Mouse (Mus musculus) neutrophil, adult 5-6 weeks (primary cell): ENCODE results near the gene Tssc4. TPM values are rescaled to one million over a fixed set of nuclear protein-coding genes. Genes with fewer than 3 reads are reported as not detected.

Experiments
- ATAC-seq: fragments of 151-379, 151-347 bp; 2 replicates; pipeline ENCODE4 v1.8.0; 2017; ENCODE audit warnings: mild to moderate bottlenecking, moderate TSS enrichment; ENCODE audit not compliant: insufficient number of reproducible peaks, poor library complexity, low FRiP score, severe bottlenecking; ENCODE audit errors: extremely low read depth
- total RNA-seq: library from RNA; stranded (forward); fragments of 200-1000 nt; gene quantifications from 2 replicates; pipeline ENCODE4 v1.2.3, GENCODE M21; 2017

The Tssc4 gene
- total RNA-seq, 1 experiment from 2014 or later = 11.9 TPM

DNA sequence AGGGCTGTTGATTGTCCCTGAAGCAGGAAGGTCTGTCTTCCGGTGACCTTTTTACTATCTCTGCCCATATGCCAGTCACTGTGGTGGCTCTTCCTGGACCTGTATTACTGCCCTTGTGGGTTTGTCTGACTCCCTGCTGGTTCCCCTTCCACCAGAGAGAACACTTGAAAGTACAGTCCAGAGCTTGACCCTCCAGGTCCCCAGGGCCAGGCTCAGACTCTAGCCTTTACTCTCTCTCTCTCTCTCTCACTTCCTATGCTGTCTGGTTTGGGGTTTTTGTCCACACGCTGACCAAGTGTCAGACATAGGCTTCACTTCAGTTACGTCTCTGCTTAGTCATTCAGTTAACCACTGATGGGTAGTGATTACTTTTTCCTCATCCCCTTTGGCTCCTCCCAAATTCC is 26.1 kb upstream of the Tssc4 start:
- ATAC-seq = no peak

DNA sequence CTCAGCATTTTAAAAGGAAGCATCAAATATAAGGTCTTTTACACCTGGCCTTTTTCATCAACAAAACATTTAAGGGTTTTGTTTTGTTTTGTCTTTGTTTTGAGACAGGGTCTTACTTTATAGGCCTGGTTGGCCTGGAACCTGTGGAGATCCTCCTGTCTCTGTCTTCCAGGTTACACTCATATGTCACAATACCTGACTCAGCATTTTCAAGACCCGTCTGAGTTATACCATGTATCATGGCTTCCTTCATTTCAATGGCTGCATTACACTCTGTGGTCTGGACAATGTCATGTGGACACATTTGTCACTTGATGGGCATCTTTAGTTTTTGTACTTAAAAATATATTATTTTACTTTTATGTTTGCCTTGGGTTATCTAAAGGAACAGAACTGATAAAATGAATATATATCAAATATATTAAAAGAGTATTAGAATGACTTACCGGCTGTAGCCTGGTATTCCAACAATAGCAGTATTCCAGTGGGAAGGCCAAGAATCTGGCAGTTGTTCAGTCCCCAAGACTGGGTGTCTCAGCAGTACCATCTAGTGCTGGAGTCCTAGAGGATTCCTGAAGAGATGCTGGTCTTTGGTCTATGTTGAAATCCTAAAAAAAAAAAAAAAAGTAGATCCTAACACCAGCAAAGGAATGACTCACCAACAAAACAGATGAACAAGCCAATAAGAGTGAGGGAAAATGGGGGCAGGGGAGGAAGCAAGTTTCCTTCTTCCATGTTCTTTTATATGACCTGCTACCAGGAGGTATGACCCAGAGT is 24.8 kb upstream of the Tssc4 start:
- no peak for ATAC-seq

DNA sequence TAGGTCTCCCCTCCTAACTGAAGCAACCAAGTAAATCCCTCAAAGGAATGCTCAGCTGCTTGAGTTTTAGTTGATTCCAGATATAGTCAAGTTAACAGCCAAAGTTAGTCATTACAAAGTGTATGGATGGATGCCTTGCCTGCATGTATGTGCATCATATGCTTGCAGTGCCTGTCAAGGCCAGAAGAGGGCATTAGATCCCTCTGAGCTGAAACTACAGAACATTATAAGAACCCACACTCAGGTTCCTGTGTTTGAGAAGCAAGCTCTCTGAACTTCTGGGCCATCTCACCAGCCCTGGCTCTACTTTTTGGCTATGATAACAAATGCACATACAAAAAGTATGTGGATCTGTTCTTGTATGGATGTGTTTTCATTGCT is 24.2 kb upstream of the Tssc4 start:
- no peak for ATAC-seq

DNA sequence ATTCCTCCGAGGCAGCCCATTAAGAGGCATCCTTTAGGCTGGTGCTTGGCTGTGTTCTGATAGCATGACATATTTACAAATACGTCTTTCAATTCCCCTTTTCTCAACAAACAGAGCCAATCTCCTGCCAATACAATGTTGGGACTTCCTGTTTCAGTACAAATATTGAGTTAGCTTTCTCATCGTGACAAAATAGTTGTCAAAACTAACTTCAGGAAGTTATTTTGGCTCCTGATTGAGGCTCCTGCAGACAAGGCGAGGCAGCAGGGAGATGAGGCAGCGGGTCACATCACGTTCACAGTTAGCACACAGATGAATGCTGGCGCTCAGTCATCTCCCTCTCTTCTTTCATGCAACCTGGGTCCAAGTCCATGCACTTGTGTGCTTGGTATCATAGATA is 22.7 kb upstream of the Tssc4 start:
- peak; percentile 78 for ATAC-seq

DNA sequence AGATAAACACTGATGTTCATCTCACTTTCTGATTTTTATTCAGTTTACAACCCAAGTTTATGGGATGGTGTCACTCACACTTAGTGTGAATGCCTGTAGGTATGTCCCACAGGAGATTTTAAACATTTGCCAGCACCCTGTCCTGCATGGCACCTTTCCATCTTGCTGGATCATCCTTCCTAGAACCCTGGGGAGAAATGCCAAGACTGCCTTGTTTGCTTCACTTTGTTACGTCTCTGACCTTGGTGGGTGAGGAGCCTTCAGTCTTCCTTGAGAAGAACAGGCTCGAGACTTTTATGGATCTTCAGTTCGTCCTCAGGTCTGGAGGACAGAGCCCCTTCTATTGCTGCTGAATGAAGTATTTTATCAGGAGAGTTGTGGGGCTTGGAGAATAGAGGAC is 19.7 kb upstream of the Tssc4 start:
- ATAC-seq = no peak

DNA sequence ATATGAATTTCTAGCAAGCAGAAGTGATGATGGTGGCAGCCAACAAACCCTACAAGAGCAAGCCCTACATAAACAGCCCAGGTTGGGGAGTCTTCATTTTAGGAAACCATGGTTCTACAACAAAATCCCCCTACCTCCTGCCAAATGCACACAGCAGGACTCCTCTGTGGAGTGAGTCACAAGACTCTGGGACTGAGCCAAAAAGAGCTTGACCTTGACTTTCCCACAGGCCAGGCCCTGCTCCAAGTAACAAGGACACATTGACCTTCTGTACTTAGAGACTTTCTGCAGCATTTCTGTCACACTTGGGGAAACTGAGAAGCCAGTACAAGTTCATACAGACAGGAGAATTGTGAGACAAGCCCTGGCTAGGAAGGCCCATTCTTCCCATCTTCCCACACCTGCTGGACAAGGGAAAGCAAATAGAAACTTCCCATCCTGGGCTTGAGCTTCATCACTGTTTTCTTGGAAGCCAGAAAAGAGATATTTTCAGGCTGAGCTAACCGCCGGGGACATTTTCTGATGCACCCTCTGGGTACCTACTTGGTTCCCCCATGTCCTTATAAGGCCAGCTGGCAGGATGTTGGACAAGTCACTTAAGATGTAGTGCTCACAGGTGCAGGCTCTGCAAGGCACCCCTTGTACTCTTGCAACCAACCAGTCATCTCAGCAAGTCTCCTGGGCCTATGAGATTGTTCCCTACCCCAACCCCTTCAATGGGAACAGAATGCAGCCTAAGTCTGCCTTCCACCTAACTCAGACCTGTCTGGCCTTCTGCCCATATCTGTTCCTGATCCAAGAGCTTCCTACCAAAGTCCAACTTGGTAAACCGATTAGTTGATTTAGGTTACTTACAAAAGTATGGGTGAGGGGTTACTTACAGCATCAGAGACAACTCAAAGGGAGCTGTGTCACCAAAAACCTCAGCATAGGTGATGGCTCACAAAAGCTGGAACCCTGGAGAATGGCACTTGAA is 18.9 kb upstream of the Tssc4 start:
- ATAC-seq = no peak

DNA sequence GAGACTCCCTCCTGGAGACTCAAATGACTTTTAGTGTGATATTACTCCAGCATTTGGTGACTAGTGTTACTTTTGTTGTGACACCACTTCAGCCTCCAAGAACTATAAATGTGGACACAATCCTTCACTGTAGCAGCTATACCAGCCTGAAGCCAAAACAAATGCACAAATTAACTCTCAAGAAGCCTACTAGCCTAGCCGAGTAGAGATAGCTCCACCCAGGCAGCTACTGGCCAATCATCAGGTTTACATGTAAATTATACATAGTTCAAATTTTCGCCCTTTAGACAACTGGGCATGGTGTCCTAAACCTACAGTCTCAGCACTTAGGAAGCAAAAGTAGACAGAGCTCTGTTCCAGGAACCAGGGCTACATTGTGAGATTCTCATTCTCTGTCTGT is 17.7 kb upstream of the Tssc4 start:
- ATAC-seq = no peak

DNA sequence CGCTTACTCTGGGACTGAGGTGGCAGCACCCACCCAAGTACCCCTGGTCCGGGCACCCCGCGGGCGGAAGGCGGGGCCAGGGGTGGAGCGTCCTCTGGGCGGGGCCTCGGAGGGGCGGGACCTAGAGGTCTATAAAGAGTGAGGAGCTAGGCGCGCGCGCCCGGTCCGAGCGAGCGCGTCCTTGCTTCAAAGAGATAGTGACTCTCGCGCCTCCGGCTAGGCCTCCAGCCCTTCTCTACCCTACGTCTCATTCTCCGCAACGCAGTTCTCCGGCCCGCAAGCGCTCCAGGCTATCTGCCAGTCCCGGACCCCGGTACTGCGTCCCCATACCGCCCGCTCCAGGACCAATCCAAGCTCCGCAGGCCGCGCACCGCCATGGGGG is 16.4 kb upstream of the Tssc4 start, which contains the start of gene Cd81:
Cd81 (plus strand) TSS at position 114 of the 382 bp plus-strand sequence.
- ATAC-seq = peak; percentile 54

DNA sequence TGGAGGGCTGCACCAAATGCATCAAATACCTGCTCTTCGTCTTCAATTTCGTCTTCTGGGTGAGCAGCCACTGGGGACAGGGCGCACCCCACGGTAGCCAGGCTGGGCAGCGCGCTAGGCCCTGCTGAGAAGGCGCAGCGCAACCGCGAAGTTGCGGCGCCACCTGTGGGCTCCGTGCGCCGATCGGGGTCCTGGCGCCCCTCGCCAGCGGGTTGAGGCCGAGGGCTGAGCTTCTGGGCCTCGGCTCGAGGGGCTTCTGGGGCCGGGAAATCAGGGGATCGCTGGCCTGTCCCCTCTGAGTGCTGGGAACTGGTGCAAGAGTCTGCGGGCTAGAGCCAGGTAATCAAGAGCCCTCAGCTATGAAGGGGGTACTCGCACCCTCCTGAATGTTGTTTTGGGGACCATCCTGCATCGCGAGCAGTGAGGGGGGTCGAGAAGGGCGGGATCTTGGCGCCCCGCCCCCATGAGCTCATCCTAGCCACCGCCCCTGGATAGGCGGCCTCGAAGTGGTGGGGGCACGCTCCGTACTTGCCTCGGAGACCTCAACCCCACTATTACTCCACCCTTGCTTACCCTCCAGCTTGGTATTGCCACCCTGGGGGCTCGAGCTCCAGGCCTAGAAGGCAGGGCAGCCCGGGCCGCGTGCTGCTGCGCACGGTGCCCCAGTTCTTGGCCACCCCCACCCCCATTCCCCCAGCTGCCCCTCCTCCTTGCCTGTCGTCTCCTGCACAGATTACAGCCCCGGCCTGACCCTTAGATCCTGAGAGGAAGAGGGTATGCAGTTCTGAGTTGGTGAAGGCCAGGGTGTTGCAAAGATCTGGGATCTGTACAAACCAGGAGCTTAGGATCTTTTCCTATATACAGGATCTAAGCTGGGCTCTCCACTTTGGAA is 15.8 kb upstream of the Tssc4 start:
- peak; percentile 22; the same call in 1 of the 2 replicates for ATAC-seq

DNA sequence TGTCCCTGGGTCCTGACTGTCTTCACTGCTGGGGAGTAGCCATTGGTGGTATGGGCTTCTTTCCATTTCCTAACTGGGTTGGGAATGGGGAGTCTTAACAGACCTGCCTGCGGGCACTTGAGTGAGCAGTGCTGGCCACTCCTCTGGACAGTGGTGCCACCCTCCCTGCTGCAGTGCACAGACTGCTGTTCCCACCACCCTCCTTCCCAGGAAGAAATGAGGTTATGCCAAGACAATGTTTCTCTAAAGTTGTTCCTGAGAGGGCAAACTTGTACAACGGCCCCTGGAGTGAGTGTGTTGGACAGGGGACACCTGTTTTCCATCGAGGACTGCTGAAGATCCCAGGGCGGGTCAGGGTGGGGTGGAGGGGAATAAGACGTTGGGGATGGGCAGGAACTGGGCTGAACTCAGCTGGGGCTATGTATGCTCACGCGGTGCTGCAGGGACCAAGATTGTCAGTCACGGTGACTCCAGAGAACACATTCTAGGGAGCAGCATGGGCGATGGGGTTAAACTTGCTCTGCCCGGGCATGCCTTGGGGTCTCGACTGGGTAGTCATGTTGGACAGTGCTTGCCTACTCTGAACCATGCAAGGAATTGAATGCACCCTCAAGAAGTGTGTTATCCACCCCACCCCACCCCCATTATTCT is 15.0 kb upstream of the Tssc4 start:
- ATAC-seq = no peak

DNA sequence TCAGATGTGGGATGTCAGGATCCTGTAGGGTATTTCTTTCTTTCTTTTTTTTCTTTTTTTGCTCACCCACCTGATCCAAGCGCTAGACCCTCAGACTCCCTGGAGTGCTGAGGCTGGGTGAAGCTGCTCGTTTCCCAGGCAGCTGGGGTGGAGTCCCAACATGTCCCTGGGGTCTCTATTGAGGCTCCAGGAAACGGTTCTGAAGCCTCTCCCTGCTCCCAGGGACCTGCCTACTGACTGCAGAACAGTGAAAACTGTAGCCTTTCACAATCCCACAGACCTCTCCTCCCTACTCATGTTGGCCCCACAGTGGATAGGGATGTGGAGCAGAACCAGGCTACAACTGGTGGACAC is 14.5 kb upstream of the Tssc4 start:
- no peak for ATAC-seq

DNA sequence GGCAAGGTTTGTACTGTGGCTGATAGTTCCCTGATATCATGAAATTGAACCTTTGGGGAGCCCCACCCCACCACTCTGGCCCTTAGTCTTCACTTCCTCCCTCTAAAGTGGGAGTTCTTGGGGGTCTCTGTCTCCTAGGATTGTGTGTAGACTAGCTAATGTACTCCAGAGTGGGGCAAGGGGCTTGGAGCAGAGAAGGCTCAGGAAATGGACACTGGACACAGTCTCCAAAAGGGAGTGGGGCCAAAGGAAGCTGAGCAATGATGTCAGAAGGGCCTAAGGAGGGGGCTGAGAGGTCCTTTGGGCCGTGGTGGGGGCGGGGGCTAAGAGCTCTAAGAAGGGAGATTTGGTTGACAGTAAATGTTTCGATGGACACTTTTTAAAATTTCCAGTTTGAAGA is 14.0 kb upstream of the Tssc4 start:
- ATAC-seq = no peak

DNA sequence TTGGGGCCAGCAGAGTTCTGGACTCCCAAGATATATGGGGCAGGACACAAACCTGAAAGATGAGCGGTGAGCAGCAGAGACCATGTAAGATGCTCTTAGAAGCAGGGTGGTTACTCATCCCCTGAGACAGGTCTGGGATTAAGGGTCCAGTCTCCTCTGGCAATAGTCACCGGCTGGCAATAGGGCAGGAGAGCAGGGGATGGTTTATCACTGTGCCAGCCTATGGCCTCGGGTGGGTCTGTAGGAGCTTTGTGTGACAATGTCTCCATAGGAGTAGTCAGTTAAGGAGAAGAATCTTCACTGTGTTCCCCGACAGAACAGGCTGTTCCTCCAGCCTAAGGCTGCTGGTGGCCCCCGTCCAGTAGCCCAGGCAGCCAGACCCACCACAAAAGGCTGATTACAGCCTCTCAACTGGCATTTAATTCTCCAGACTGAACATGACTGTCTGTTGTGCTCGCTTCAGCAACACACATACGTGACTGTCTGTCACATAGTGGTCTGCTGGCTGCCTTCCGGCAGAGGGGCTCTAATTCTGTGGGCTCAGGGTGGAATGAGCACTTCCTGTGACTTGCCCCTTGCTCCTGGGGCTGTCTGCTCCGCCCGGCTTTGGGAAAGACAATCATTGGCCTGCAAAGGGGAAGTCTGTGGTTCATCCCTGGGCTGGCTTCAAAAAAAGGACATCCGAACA is 13.4 kb upstream of the Tssc4 start:
- ATAC-seq = no peak

DNA sequence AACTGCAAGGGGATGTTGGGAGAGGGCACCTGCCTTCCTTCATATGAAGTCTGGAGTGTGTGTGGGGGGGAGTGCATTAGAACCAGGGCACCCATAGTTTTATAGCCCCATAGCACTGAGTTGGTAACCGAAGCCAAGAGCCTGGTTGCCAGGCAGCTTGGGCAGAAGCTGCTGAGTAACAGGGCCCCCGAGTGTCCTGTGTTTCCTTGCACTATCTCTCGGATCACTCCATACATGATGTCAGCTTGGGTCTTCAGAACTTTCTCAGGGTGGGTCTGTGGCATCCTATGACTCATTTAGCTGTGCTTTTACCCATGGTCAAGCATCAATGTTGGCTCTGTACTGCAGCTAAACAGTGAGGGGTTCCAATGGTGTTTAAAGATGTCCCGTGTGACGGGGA is 12.0 kb upstream of the Tssc4 start:
- ATAC-seq = no peak

DNA sequence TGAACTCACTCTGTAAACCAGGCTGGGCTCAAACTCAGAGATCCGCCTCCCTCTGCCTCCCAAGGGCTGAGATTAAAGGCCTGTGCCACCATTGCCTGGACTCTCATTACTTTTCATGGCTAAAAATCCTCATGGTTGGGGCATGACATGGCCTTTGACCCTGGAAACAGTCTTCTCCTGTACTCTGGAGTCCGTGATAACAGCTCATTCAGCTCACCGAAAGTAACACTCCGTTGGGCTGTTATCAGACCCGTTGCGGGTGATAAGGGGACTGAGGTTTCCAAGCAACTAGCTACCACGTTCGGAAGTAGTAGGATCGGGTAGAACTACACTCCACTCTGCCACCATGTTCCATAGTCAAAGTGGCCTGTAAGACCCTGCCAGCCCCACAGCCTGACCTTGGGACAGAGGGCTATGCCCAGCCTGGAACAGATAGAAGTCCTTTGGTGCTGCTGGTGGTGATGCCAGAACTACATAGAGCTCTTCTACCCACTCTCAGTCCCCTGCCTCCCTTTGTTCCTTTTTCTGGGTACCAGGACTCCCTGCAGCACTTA is 11.3 kb upstream of the Tssc4 start:
- no peak for ATAC-seq

DNA sequence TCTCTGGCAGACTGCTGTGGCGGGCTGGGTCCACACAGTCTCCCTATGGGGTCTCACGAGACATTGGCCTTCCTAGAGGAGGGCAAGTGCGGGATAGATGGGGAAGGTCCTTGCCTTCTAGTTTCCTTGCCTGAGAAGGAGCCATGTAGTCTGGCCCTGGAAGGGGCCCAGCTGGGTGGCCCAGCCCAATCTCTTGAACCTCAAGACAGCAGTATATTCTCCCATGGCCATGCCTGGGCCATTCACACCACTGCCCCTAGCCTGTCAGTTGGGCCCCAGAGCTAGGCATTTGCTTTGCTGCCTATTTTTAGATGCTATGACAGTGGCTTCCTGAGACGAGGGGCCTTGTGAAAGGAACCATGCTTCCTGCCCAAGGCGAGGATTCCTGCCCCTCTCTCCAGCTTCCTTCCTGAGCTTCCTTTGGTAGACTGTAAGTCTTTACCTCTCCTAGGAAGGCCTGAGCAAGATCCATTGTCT is 10.8 kb upstream of the Tssc4 start:
- no peak for ATAC-seq

DNA sequence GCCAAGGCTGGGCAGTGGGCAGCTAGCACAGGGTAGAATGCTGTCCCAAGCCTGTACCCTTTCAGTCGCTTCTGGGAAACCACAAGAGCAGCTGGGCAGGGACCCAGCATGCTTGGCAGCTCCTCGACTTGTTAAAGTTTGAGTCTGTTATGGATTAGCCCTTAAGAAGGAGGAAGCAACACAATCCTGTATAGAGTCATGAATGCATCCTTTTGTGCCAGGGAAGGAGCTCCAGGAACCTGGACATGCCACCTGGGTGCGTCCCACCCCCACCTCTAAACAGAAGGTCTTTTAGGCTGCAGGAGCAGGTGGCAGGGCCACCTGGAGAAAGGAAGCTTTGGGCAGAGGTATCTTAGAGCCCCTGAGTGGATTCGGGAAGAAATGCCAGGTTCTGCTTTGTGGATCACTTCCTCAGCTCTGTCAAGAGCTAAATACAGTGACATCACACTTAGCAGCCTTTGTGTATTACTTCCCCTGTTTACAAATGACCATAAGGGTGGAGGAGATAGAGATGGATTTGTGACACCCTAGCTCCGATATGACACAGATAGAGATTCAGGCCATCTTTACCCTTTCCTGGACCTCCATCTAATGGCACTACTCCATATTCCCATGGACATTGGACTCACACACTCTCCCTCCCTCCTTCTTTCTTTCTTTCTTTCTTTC is 9.7 kb upstream of the Tssc4 start:
- peak; percentile 59 for ATAC-seq
